Mouse (Mus musculus) myocyte (in vitro differentiated cells): ENCODE measurements at regions not wholly inside any gene's neighbourhood (a gene's known extent, or its start where the extent isn't known, plus 50 kb on each side); places are given as distances from the start of the nearest gene placed in this dataset.

Experiments
- H3K27me3 ChIP-seq: one replicate; pipeline ENCODE4 v1.6.1; 2011; ENCODE audit not compliant: control insufficient read depth, insufficient read depth, insufficient read length
- H3K36me3 ChIP-seq: one replicate; pipeline ENCODE4 v1.6.1; 2011; ENCODE audit not compliant: control insufficient read depth, insufficient read depth
- H3K4me2 ChIP-seq: one replicate; pipeline ENCODE4 v1.6.1; 2011; ENCODE audit warnings: low read depth, control low read depth
- H3K4me3 ChIP-seq: one replicate; pipeline ENCODE4 v1.5.1; 2011; ENCODE audit warnings: mild to moderate bottlenecking, control low read depth, moderate library complexity
- H3K79me2 ChIP-seq: one replicate; pipeline ENCODE4 v1.6.1; 2011; ENCODE audit not compliant: control insufficient read depth, insufficient read depth
- H3ac ChIP-seq: one replicate; pipeline ENCODE4 v1.6.1; 2011; ENCODE audit not compliant: control insufficient read depth, insufficient read length
- CEBPB ChIP-seq: IDR thresholded peaks from 2 replicates; pipeline ENCODE4 v1.6.1; 2011; ENCODE audit warnings: mild to moderate bottlenecking, moderate library complexity; ENCODE audit not compliant: poor library complexity, insufficient read depth, severe bottlenecking
- E2F4 ChIP-seq: IDR thresholded peaks from one replicate; pipeline ENCODE4 v1.6.1; 2011; ENCODE audit warnings: mild to moderate bottlenecking, control low read depth, moderate library complexity; ENCODE audit not compliant: insufficient read depth
- MYOD1 ChIP-seq, 3 experiments: IDR thresholded peaks; one replicate each; pipeline ENCODE4 v1.6.1; 2011; ENCODE audit warnings: control low read depth in 2 of 3, low read depth in 2 of 3, mild to moderate bottlenecking in 2 of 3, moderate library complexity in 1 of 3; ENCODE audit not compliant: insufficient read length in 2 of 3, control insufficient read depth in 1 of 3
- MYOG ChIP-seq, 3 experiments: IDR thresholded peaks; one replicate each; pipeline ENCODE4 v1.6.1; 2011; ENCODE audit warnings: control low read depth in 2 of 3, low read depth in 2 of 3, mild to moderate bottlenecking in 2 of 3; ENCODE audit not compliant: insufficient read length in 2 of 3, control insufficient read depth in 1 of 3, insufficient read depth in 1 of 3
- POLR2A ChIP-seq: IDR thresholded peaks from one replicate; pipeline ENCODE4 v1.6.1; 2011; ENCODE audit warnings: low read depth, mild to moderate bottlenecking, control low read depth, moderate library complexity; ENCODE audit not compliant: insufficient read length
- POLR2AphosphoS2 ChIP-seq: IDR thresholded peaks from one replicate; pipeline ENCODE4 v1.6.1; 2011; ENCODE audit warnings: low read depth, control low read depth; ENCODE audit not compliant: insufficient read length
- SRF ChIP-seq: IDR thresholded peaks from one replicate; pipeline ENCODE4 v1.6.1; 2011; ENCODE audit warnings: low read depth; ENCODE audit not compliant: control insufficient read depth, insufficient read length
- TCF12 ChIP-seq: IDR thresholded peaks from one replicate; pipeline ENCODE4 v1.6.1; 2011; ENCODE audit warnings: mild to moderate bottlenecking, control low read depth; ENCODE audit not compliant: poor library complexity, insufficient read depth, severe bottlenecking
- TCF3 ChIP-seq: IDR thresholded peaks from one replicate; pipeline ENCODE4 v1.6.1; 2011; ENCODE audit warnings: low read depth, control low read depth; ENCODE audit not compliant: insufficient read length

DNA sequence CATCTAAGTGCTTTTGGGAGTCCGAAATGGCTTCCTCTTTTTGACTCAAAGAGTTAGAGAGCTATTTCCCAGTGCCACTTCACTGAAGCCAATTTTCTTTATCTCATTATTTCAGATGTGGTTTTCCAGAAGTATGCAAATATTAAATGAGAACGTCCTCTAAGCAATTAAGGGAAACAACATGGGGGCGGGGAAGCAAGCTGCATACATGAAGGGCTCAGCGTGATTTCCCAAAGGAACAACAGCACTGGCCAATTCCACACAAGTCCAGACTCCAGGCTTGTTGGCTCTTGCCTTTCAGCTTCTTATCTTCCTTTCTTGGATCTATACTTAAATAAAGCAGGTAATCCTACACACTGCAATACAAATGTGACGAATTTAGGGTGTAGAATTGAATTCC is 73.2 kb downstream of the Ramp3 start:
- TF ChIP-seq MYOG (IDR thresholded peaks at IDR 0.05; ENCODE audit: control insufficient read depth in 1 of 3, insufficient read depth in 1 of 3, insufficient read length in 2 of 3, low read depth in 2 of 3) (no peak), SRF (no peak), TCF12 (no peak), TCF3 (no peak), E2F4 (no peak), CEBPB (no peak), POLR2AphosphoS2 (no peak), MYOD1 (IDR thresholded peaks at IDR 0.05; ENCODE audit: control insufficient read depth in 1 of 3, insufficient read length in 2 of 3, low read depth in 2 of 3) (no peak), POLR2A (no peak)
- H3ac ChIP-seq, result no peak overlapping the region
- H3K4me3 ChIP-seq, result no peak overlapping the region
- H3K27me3 ChIP-seq, result peaks cover 6% of the 10 kb centered on the region
- no peaks in the 10 kb centered on the region for H3K36me3 ChIP-seq
- no peak overlapping the region for H3K4me2 ChIP-seq
- no peaks in the 10 kb centered on the region for H3K79me2 ChIP-seq
